Mouse (Mus musculus): Measurements from ENCODE around the gene Rgl2. TPM values are rescaled to one million over a fixed set of nuclear protein-coding genes. Genes with fewer than 3 reads are reported as not detected.

Rgl2 gene
- total and polyA plus RNA-seq, 3 experiments: 27.0 to 145 (median 35.5) TPM

- peak; percentile 87 for ATAC-seq (ENCODE audit: extremely low read depth, insufficient number of reproducible peaks, low FRiP score, poor library complexity, severe bottlenecking)
- Histone ChIP-seq H3K36me3 (replicated peaks) (peaks cover 39% of the 10 kb centered on the region), H3K4me3 (ENCODE audit: low read depth, low read length) (peak within 1 kb of the TSS; percentile 97), H3K27me3 (ENCODE audit: insufficient read depth, low read length) (no peaks in the 10 kb centered on the region), H3K4me1 (ENCODE audit: insufficient read depth, low read depth, low read length) (peaks cover 71% of the 10 kb centered on the region), H3K9me3 (replicated peaks) (no peaks in the 10 kb centered on the region)
- TF ChIP-seq TAL1 (conservative IDR thresholded peaks at IDR 0.05; ENCODE audit: low read depth, low read length): no peak
- no peak for TF ChIP-seq GATA2 (IDR thresholded peaks at IDR 0.05; ENCODE audit: borderline replicate concordance, low read depth, low read length)
- no peak for TF ChIP-seq CTCF (IDR thresholded peaks at IDR 0.05; ENCODE audit: low read depth, low read length)
- TF ChIP-seq POLR2AphosphoS5 (IDR thresholded peaks at IDR 0.05; ENCODE audit: insufficient replicate concordance, low read depth, low read length): no peak
- no peak for TF ChIP-seq GATA1 (IDR thresholded peaks at IDR 0.05; ENCODE audit: borderline replicate concordance, low read length)
- DNase-seq (ENCODE audit: low spot score): peak; percentile 98
Measured at GRCm38 (mm10) chr17:33909077-33909868, 20.1 kb upstream of the Rgl2 start, which contains the start of gene Daxx. Gene Daxx, plus strand, starts transcription at chr17:33909414.

- DNase-seq (ENCODE audit: low spot score): peak; percentile 66
- no peak for ATAC-seq (ENCODE audit: extremely low read depth, insufficient number of reproducible peaks, low FRiP score, poor library complexity, severe bottlenecking)
Measured at GRCm38 (mm10) chr17:33909869-33910250, 19.5 kb upstream of the Rgl2 start.

GRCm38 (mm10) chr17:33910346-33911051 is 18.8 kb upstream of the Rgl2 start:
- DNase-seq (ENCODE audit: low spot score): no peak
- TF ChIP-seq GATA2 (IDR thresholded peaks at IDR 0.05; ENCODE audit: borderline replicate concordance, low read depth, low read length) (no peak), POLR2AphosphoS5 (IDR thresholded peaks at IDR 0.05; ENCODE audit: insufficient replicate concordance, low read depth, low read length) (no peak), CTCF (IDR thresholded peaks at IDR 0.05; ENCODE audit: low read depth, low read length) (no peak), TAL1 (conservative IDR thresholded peaks at IDR 0.05; ENCODE audit: low read depth, low read length) (no peak), GATA1 (IDR thresholded peaks at IDR 0.05; ENCODE audit: borderline replicate concordance, low read length) (no peak)
- H3K9me3 ChIP-seq (replicated peaks): no peaks in the 10 kb centered on the region
- peaks cover 50% of the 10 kb centered on the region for H3K36me3 ChIP-seq (replicated peaks)
- H3K27me3 ChIP-seq (ENCODE audit: insufficient read depth, low read length): no peaks in the 10 kb centered on the region
- peaks cover 78% of the 10 kb centered on the region for H3K4me1 ChIP-seq (ENCODE audit: insufficient read depth, low read depth, low read length)
- H3K4me3 ChIP-seq (ENCODE audit: low read depth, low read length): peak overlapping the region; percentile 97
- no peak for ATAC-seq (ENCODE audit: extremely low read depth, insufficient number of reproducible peaks, low FRiP score, poor library complexity, severe bottlenecking)

More at GRCm38 (mm10) chr17:33909869-33910250, 19.5 kb upstream of the Rgl2 start:
- Histone ChIP-seq H3K27me3 (ENCODE audit: insufficient read depth, low read length) (no peaks in the 10 kb centered on the region), H3K4me1 (ENCODE audit: insufficient read depth, low read depth, low read length) (peaks cover 73% of the 10 kb centered on the region), H3K9me3 (replicated peaks) (no peaks in the 10 kb centered on the region), H3K36me3 (replicated peaks) (peaks cover 45% of the 10 kb centered on the region), H3K4me3 (ENCODE audit: low read depth, low read length) (peak overlapping the region; percentile 97)
- no peak for TF ChIP-seq GATA2 (IDR thresholded peaks at IDR 0.05; ENCODE audit: borderline replicate concordance, low read depth, low read length)
- no peak for TF ChIP-seq GATA1 (IDR thresholded peaks at IDR 0.05; ENCODE audit: borderline replicate concordance, low read length)
- no peak for TF ChIP-seq TAL1 (conservative IDR thresholded peaks at IDR 0.05; ENCODE audit: low read depth, low read length)
- no peak for TF ChIP-seq CTCF (IDR thresholded peaks at IDR 0.05; ENCODE audit: low read depth, low read length)
- TF ChIP-seq POLR2AphosphoS5 (IDR thresholded peaks at IDR 0.05; ENCODE audit: insufficient replicate concordance, low read depth, low read length): no peak

GRCm38 (mm10) chr17:33911052-33911812 is 18.1 kb upstream of the Rgl2 start:
- peak overlapping the region; percentile 56; the same call in 1 of the 2 replicates for H3K4me3 ChIP-seq (ENCODE audit: low read depth, low read length)
- H3K4me1 ChIP-seq (ENCODE audit: insufficient read depth, low read depth, low read length): peaks cover 78% of the 10 kb centered on the region
- DNase-seq (ENCODE audit: low spot score): no peak
- no peaks in the 10 kb centered on the region for H3K27me3 ChIP-seq (ENCODE audit: insufficient read depth, low read length)
- no peak for TF ChIP-seq GATA1 (IDR thresholded peaks at IDR 0.05; ENCODE audit: borderline replicate concordance, low read length)
- no peak for TF ChIP-seq POLR2AphosphoS5 (IDR thresholded peaks at IDR 0.05; ENCODE audit: insufficient replicate concordance, low read depth, low read length)
- TF ChIP-seq GATA2 (IDR thresholded peaks at IDR 0.05; ENCODE audit: borderline replicate concordance, low read depth, low read length): no peak
- no peak for TF ChIP-seq TAL1 (conservative IDR thresholded peaks at IDR 0.05; ENCODE audit: low read depth, low read length)
- ATAC-seq (ENCODE audit: extremely low read depth, insufficient number of reproducible peaks, low FRiP score, poor library complexity, severe bottlenecking): no peak
- peaks cover 50% of the 10 kb centered on the region for H3K36me3 ChIP-seq (replicated peaks)
- H3K9me3 ChIP-seq (replicated peaks): no peaks in the 10 kb centered on the region

- Histone ChIP-seq H3K27me3 (ENCODE audit: insufficient read depth, low read length) (no peaks in the 10 kb centered on the region), H3K36me3 (replicated peaks) (peaks cover 53% of the 10 kb centered on the region), H3K9me3 (replicated peaks) (peaks cover 2% of the 10 kb centered on the region), H3K4me1 (ENCODE audit: insufficient read depth, low read depth, low read length) (peaks cover 75% of the 10 kb centered on the region), H3K4me3 (ENCODE audit: low read depth, low read length) (peak overlapping the region; percentile 56; the same call in 1 of the 2 replicates)
- no peak for ATAC-seq (ENCODE audit: extremely low read depth, insufficient number of reproducible peaks, low FRiP score, poor library complexity, severe bottlenecking)
- TF ChIP-seq CTCF (IDR thresholded peaks at IDR 0.05; ENCODE audit: low read depth, low read length) (no peak), GATA1 (IDR thresholded peaks at IDR 0.05; ENCODE audit: borderline replicate concordance, low read length) (no peak), POLR2AphosphoS5 (IDR thresholded peaks at IDR 0.05; ENCODE audit: insufficient replicate concordance, low read depth, low read length) (no peak), TAL1 (conservative IDR thresholded peaks at IDR 0.05; ENCODE audit: low read depth, low read length) (no peak), GATA2 (IDR thresholded peaks at IDR 0.05; ENCODE audit: borderline replicate concordance, low read depth, low read length) (no peak)
- no peak for DNase-seq (ENCODE audit: low spot score)
Measured at GRCm38 (mm10) chr17:33911813-33912414, 17.4 kb upstream of the Rgl2 start.

Data from G1E (cell line).